Mouse (Mus musculus): ENCODE data around the gene Hoxb2.

The Hoxb2 gene

DNA sequence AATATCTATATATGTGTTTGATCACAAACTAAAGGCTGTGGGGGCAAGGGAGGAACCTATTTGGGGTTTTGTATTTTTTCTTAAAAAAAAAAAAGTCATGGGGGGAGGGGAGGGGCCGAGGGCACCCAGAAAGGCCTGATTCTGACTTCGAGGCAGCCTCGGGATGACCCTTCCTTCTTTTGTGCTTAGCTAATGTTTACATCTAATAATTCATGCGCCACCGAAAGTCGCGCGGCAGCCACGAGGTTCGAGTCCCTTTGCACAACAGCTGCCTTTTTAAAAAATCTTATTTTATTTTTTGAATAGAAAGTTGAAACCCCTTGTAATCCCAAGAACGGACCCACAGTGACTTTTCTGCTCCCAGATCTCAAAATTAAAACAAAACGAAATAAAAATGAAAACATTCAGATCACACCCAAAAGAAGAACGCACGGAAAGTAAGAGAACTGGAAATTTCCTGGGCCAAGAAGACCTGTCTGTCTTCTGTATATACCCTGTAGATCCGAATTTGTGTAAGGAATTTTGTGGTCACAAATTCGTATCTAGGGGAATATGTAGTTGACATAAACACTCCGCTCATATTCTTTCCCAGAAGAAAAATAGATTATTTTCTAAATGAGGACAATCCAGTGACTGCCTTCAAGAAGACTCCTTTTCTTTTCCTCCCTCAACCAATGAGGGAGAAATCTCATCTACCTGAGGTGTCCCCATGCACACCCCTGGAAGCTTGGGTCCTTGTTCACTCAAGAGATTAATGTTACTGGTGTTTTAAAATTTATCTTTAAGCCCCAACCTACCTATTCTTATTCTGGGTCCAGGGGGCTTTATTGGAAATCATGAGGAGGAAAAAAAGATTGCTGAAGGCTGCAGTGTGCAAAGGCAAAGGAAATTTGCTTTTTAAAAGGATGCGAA, 33.4 kb upstream of the Hoxb2 start:
- DNase-seq, result peak in 1 of 2 experiments; percentile 58

GRCm38 (mm10) chr11:96317608-96318367, 32.5 kb upstream of the Hoxb2 start, which contains the start of gene Hoxb4:
Gene Hoxb4, plus strand, starts transcription at chr11:96318267.
- peak in 1 of 2 experiments; percentile 60 for DNase-seq

- DNase-seq, result peak; percentile 84 to 92
These were observed 31.8 kb upstream of the Hoxb2 start for GRCm38 (mm10) chr11:96318368-96319070.

- peak; percentile 82 to 90 for DNase-seq
These were observed 31.0 kb upstream of the Hoxb2 start for GRCm38 (mm10) chr11:96319071-96319902.

DNA sequence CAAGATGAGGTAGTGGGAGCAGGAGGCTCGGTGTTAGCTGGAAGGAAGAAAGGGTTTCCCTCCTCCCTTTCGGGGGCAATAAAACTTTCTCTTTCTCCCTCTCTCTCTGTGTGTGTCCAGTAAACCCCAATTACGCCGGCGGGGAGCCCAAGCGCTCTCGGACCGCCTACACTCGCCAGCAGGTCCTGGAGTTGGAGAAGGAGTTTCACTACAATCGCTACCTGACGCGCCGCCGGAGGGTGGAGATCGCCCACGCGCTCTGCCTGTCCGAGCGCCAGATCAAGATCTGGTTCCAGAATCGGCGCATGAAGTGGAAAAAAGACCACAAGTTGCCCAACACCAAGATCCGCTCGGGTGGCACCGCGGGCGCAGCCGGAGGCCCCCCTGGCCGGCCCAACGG, 30.4 kb upstream of the Hoxb2 start:
- peak; percentile 73 to 85 for DNase-seq

- peak in 1 of 2 experiments; percentile 69 for DNase-seq
These were observed 29.6 kb upstream of the Hoxb2 start for GRCm38 (mm10) chr11:96320688-96321087.

DNA sequence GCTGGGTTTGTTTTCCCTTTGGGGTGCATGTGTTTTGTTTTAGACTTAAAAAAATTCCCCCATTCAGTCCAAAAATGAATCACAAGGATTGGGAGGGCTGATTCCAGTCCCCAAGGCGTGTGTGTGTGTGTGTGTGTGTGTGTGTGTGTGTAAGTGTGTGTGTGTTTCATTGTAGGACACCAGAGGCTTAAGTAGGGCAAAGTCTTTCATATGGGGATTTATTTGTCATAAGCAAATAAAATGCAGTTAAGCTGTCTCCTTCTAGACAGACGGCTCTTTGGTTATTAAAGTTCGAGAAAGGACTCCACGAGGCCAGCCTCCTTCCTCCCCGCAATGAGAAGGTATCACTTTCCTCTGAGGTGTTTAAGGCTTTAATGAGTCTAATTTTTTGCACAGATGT, 28.5 kb upstream of the Hoxb2 start:
- peak in 1 of 2 experiments; percentile 53 for DNase-seq

DNA sequence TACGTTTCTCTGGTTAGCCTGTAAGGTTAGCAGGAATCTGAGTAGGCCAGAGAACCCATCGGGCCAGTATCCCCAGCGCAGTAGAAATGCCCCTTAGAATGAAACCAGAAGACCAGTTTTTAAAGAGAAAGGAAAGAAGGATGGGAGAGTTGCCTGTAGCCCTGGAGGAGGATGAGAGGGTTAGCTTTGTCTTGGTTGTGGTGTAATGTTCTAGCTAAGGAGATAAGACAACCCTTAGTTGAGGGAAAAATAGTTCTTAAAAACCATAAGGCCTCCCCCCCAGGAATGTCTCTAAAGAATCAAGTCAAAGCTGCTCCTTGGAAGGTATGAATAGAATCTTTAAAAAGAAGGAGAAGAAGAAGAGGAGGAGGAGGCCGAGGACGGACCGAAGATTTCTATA, 27.6 kb upstream of the Hoxb2 start:
- no peak for DNase-seq

DNA sequence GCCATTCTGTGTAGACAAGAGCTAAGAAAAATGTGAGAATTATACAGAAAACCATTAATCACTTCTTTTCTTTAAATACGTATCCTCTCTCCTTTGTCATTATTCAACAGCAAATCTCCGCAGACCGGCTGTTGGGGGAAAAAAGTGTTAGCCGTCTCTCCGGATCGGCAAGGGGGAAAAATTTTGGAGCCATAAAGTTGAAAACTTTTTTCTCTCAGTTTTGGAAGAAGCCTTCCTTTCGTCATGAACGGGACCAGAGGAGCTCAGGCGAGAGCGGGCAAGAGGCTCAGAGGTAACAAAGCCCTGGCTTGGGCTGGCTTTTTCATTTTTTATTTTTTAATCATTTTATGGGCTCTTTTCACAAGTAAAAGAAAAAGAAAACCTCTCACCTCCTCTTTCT, 27.2 kb upstream of the Hoxb2 start, which contains the start of gene Hoxb3:
Gene Hoxb3 (plus strand): TSS at position 173 of the 400 bp plus-strand sequence.
- DNase-seq, result no peak

DNA sequence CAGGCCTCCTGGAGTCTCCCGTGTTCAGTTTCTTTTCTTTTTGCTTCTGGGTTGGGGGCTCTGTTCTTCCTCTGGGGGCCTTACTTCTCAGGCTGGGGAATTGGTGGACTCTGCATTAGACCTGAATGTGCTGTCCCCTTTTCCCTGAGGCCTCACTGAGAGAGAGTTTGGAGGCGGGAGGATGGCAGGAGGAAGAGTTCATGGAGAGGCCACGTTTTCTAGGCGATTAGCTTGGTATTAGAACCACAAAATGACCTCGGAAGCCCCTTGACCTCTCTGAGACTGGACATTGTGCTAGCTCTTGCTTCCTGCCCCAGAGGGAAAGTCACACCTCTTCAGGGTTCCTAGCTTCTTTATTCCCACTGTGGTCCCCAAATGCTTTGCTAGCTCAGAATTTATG, 26.2 kb upstream of the Hoxb2 start:
- DNase-seq, result peak in 1 of 2 experiments; percentile 53

DNA sequence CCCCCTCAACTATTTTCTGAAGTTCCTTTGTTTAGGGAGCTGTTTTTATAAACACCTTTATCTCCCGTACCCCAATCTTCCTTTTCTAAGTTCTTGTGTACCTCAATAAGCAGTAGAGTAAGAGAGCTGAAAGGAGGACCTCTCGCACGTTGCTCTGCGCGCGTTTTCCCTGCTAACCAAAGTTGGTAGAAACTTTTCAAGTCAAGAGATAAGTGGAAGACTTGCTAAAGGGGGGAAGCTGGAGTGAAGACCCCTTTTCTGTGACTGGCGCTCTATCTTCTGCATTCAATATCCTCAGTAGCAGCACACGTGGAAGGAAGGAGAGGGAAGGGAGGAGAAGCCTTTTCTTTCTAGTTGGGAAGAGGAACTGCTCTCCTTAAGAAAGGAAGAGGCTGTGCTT, 25.4 kb upstream of the Hoxb2 start:
- DNase-seq, result no peak

- DNase-seq, result peak; percentile 66 to 78
These were observed 24.5 kb upstream of the Hoxb2 start for GRCm38 (mm10) chr11:96325747-96326212.

DNA sequence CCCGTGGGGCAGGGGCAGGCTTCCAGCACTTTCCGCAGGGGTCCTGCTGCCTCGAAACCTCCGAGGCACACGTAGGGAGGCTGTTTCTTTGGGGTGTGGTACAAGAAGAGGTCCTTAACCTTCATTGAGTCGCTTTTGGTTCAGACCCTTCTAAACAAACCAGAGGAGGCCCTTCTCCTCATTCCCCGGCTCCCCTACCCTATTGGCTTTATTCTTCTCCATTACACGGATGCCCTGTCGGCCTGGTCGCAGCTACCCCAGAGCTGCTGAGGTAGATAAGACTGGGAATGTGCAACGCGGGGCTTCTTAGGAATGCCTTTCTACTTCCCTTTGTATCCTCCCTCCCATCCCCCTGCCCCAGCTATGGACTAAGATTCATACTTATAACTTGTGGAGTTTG, 23.6 kb upstream of the Hoxb2 start:
- peak in 1 of 2 experiments; percentile 46 for DNase-seq

- DNase-seq, result no peak
These were observed 23.2 kb upstream of the Hoxb2 start for GRCm38 (mm10) chr11:96327122-96327521.

DNA sequence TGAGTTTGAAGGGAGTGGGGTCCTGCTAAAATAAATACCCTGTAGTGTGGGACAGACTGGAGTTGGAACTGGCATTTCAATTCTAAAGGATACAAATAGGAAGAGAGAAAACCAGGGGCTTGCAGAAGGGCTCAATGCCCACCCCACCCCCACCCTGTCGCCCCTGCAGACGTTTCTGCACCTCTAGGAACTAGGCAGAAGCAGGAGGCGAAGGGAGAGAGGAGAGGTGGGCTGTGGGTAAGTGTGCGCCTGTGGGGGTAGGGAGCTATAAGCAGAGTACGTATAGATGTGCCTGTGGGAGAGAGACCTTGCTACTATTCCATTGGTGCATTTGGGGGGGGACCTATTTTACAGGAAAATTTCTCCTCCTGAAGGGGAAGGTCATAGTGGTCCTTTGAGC, 22.6 kb upstream of the Hoxb2 start:
- no peak for DNase-seq

DNA sequence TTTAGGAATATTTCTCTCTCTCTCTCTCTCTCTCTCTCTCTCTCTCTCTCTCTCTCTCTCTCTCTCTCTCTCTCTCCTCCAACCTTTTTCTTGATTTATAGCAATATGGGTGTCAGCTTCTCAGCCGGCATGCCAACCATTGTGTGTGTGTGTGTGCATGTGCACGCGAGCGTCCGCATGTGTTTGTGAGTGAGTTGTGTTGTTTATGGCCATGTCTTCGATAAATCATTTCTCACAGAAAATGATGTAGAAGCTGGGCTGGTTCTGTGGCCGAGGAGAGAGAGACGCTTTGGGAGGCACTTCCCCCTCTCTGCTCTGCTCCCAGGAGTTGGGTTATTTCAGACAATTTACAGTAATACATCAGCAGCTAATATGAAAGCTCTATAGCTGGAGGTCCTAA, 21.7 kb upstream of the Hoxb2 start:
- DNase-seq, result peak in 1 of 2 experiments; percentile 37

GRCm38 (mm10) chr11:96332105-96332504, 18.2 kb upstream of the Hoxb2 start:
- DNase-seq, result peak in 1 of 2 experiments; percentile 57

GRCm38 (mm10) chr11:96332618-96333032, 17.7 kb upstream of the Hoxb2 start:
- DNase-seq, result peak; percentile 59 to 70

DNA sequence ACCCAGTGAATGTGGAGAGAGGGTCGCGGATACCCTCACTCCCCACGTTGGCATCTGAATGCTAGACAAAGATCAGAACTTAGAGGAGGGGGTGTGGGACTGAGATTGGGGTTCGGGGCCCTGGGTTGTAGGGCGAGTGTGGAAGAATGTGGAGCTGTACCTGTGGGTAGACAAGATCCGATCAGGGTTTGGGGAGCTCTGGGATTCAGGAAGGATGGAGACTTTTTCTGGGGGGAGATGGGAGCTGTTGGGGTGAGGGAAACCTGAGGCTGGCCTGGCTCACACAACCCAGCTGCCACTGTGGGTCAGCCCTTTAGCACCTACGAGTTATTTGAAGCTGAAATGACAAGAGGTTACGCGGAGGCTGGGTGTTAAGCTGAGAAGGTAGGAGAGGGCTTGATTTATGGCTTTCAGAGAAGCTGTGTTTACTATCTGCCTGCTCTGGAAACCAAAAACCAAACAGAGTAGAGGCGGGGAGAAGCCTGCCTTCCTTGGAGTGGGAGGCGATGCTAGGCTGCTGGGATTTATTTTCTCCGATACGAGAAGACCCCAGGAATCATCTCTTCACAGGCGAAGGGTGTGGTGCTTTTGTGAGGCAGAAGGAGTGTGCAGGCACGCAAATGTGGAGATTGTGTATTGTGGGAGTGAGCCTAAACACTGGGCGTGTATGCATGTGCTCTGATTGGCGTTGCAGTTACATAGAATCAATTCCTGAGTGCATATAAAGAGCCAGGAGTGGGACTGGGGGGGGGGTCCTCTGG, 16.9 kb upstream of the Hoxb2 start:
- peak in 1 of 2 experiments; percentile 60 for DNase-seq

- peak in 1 of 2 experiments; percentile 69 for DNase-seq
These were observed 16.3 kb upstream of the Hoxb2 start for GRCm38 (mm10) chr11:96334002-96334364.

GRCm38 (mm10) chr11:96334998-96335397, 15.3 kb upstream of the Hoxb2 start:
- DNase-seq, result peak in 1 of 2 experiments; percentile 65

All from kidney, postnatal 4 days (tissue).